Mouse (Mus musculus) embryonic facial prominence, embryonic 13.5 days (tissue): ENCODE measurements around the gene Pmepa1. TPM values are rescaled to one million over a fixed set of nuclear protein-coding genes. Genes with fewer than 3 reads are reported as not detected.

Experiments used
- ATAC-seq: fragments of 200-750 bp; cut with Nextera tagmentation; 2 replicates; pipeline ENCODE4 v1.8.0; 2017; ENCODE audit warnings: low read depth; ENCODE audit not compliant: insufficient number of reproducible peaks, insufficient read depth, low FRiP score, low TSS enrichment
- H3K27ac ChIP-seq: fragments of 300-500 bp; sonication (generic); 2 replicates; pipeline ENCODE4 v1.5.1; 2015; ENCODE audit warnings: moderate library complexity, mild to moderate bottlenecking, inconsistent platforms
- H3K27me3 ChIP-seq: fragments of 300-500 bp; sonication (generic); 2 replicates; pipeline ENCODE4 v1.6.1; 2015; ENCODE audit warnings: mild to moderate bottlenecking, inconsistent platforms
- H3K36me3 ChIP-seq: fragments of 300-500 bp; sonication (generic); 2 replicates; pipeline ENCODE4 v1.6.1; 2015; ENCODE audit warnings: mild to moderate bottlenecking, inconsistent platforms
- H3K4me1 ChIP-seq: fragments of 300-500 bp; sonication (generic); 2 replicates; pipeline ENCODE4 v1.6.1; 2015; ENCODE audit warnings: inconsistent platforms
- H3K4me2 ChIP-seq: fragments of 300-500 bp; sonication (generic); 2 replicates; pipeline ENCODE4 v1.6.1; 2015; ENCODE audit warnings: moderate library complexity, mild to moderate bottlenecking, inconsistent platforms
- H3K4me3 ChIP-seq: fragments of 300-500 bp; sonication (generic); 2 replicates; pipeline ENCODE4 v1.5.1; 2015; ENCODE audit warnings: mild to moderate bottlenecking, inconsistent platforms
- H3K9ac ChIP-seq: fragments of 300-500 bp; sonication (generic); 2 replicates; pipeline ENCODE4 v1.6.1; 2015; ENCODE audit warnings: mild to moderate bottlenecking, inconsistent platforms
- H3K9me3 ChIP-seq: fragments of 300-500 bp; sonication (generic); 2 replicates; pipeline ENCODE4 v1.6.1; 2016; ENCODE audit warnings: inconsistent platforms
- WGBS: fragments of 180-500 bp; shearing (Covaris S2); methylation state at CpG from one replicate; pipeline ENCODE4 v1.1.7; 2015; ENCODE audit warnings: mixed read lengths; 5-methylcytosine and 5-hydroxymethylcytosine counted together
- polyA plus RNA-seq: library from polyadenylated mRNA; unstranded; fragments of >200 nt; fragmentation: Nextera tagmentation; extraction: Ambion mirVana; gene quantifications from 2 replicates; pipeline ENCODE4 v1.2.1, GENCODE M21; 2015

The Pmepa1 gene
- polyA plus RNA-seq, 1 experiment from 2014 or later: 6.3 TPM

DNA sequence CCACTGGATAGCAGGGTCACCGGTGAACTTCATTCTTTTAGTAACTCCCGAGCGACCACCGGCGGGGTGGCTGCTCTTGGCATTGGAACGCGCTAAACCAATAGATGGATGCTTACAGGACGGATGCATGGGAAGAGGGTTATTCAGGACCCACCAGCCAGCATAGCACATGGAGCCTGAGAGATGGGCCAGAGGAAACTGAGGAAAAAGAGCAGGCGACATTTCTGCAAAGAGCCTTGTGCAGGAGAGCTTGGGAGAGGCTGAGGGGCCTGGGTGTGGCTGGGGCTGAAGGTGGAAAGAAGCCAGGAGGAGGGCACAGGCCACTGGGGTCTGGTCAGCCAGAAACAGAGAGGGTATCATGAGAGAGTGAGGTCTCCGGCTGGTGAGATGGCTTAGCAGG lies 93.0 kb downstream of the Pmepa1 start:
- ATAC-seq: no peak
- 87% methylated on average over 10 of the region's 10 CpGs for WGBS
- Histone ChIP-seq H3K4me2 (no peak overlapping the region), H3K4me1 (no peaks in the 10 kb centered on the region), H3K9ac (no peak overlapping the region), H3K9me3 (no peaks in the 10 kb centered on the region), H3K4me3 (no peak overlapping the region), H3K27me3 (peaks cover 6% of the 10 kb centered on the region; the same call in 1 of the 2 replicates), H3K27ac (no peak overlapping the region), H3K36me3 (no peaks in the 10 kb centered on the region)

DNA sequence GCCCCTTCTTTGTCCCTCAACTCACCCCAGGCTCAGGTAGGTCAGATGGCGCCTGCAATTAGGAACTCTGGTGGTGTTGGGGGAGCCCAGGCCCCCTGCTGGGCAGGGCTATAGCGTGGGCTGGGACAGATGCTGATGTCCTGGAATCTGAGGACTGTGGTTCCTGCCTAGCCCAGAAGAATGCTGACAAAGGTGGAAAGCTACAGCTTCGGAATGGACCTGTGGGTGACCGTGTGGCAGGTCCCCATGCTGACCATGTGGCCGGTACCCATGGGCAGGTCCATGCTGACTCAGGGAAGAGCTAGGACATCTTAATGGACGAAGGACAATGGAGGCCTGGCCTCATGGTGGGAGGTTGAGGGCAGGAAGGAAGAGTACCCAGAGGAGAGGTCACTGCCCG lies 93.5 kb downstream of the Pmepa1 start:
- peaks cover 10% of the 10 kb centered on the region; the same call in 1 of the 2 replicates for H3K27me3 ChIP-seq
- H3K9ac ChIP-seq: no peak overlapping the region
- H3K4me2 ChIP-seq: no peak overlapping the region
- no peak for ATAC-seq
- H3K9me3 ChIP-seq: no peaks in the 10 kb centered on the region
- H3K4me1 ChIP-seq: no peaks in the 10 kb centered on the region
- no peak overlapping the region for H3K4me3 ChIP-seq
- WGBS: 77% methylated on average over 7 of the region's 7 CpGs
- no peaks in the 10 kb centered on the region for H3K36me3 ChIP-seq
- no peak overlapping the region for H3K27ac ChIP-seq

DNA sequence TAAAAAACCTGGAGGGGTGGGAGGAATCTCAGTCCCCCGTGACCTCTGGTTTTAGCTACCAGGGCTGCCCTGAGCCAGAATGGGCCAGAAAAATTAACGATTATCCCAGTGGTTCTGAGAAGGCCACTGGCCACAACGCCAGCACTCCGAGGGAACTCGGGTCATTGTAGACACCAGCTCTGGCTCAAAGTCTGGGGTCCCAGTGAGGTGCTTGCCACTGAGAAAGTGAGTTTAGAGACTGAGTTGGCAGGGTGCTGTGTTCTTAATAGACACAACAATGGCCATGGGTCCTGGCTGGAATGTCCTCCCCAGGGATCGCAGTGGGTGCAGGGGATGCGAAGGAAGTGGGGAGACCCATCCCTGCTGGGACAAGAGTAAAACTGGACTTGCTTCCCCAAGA lies 94.4 kb downstream of the Pmepa1 start:
- Histone ChIP-seq H3K27me3 (peaks cover 13% of the 10 kb centered on the region; the same call in 1 of the 2 replicates), H3K9ac (no peak overlapping the region), H3K9me3 (no peaks in the 10 kb centered on the region), H3K4me2 (no peak overlapping the region), H3K4me1 (no peaks in the 10 kb centered on the region), H3K4me3 (no peak overlapping the region), H3K36me3 (no peaks in the 10 kb centered on the region), H3K27ac (no peak overlapping the region)
- no peak for ATAC-seq
- WGBS: 84% methylated on average over 7 of the region's 7 CpGs

DNA sequence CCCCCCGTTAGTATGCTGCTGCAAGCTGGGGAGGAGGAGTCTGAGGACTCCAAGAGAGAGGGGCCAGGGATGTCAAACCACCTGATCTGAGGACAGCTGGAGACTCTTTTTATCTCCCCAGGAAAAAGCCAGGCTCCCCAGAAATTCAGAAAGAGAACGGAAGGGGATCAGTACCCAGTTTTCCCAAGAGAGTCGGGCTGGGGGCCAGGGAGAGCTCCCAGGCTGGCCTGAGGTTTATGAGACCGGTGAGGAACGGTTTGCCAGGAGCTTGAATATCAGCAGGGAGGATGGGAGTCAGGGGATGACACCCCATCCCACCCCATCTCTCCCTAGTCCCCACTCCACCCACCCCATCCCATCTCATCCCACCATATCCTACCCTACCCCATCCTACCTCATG lies 94.8 kb downstream of the Pmepa1 start:
- peaks cover 13% of the 10 kb centered on the region; the same call in 1 of the 2 replicates for H3K27me3 ChIP-seq

DNA sequence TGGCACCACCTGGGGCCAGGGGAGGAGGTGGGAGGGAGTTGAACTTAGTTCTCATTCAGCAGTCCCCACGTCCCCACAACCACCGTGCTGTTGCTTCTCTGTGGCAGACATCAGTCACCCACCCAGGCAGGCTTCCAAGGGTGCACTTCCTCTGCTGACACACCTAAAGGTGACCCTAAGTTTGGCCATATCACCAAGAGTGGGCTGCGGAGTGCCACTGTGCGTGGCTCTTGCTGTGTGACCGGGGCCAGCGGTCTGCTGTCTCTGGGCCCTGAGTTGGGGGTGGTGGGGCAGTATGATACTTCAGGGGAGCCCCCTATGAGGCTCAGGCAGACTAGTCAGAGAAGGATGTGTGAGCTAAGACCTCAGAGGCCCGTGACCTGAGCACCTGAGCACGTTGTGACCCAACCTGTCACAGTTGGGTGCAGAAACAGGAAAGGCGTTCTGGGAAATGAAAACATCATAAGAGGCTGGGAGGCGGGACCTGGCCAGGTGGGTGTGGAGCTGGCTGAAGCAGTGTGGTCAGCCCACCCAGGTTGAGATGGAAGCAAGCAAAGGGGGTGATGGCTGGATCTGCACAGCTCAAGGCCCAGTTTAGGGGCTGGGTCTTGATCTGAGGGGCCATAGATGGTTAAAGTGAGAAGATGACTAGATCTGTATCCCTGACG lies 95.5 kb downstream of the Pmepa1 start:
- Histone ChIP-seq H3K36me3 (no peaks in the 10 kb centered on the region), H3K9me3 (no peaks in the 10 kb centered on the region), H3K4me1 (no peaks in the 10 kb centered on the region), H3K4me2 (no peak overlapping the region), H3K9ac (no peak overlapping the region), H3K27ac (no peak overlapping the region), H3K27me3 (peaks cover 13% of the 10 kb centered on the region; the same call in 1 of the 2 replicates), H3K4me3 (no peak overlapping the region)
- ATAC-seq: no peak; the same call in 1 of the 2 replicates
- WGBS: 88% methylated on average over 11 of the region's 11 CpGs

More for the DNA sequence above, 94.8 kb downstream of the Pmepa1 start:
- WGBS: 67% methylated on average over 4 of the region's 5 CpGs
- Histone ChIP-seq H3K4me2 (no peak overlapping the region), H3K9ac (no peak overlapping the region), H3K36me3 (no peaks in the 10 kb centered on the region), H3K4me3 (no peak overlapping the region), H3K9me3 (no peaks in the 10 kb centered on the region), H3K27ac (no peak overlapping the region), H3K4me1 (no peaks in the 10 kb centered on the region)
- ATAC-seq: no peak

DNA sequence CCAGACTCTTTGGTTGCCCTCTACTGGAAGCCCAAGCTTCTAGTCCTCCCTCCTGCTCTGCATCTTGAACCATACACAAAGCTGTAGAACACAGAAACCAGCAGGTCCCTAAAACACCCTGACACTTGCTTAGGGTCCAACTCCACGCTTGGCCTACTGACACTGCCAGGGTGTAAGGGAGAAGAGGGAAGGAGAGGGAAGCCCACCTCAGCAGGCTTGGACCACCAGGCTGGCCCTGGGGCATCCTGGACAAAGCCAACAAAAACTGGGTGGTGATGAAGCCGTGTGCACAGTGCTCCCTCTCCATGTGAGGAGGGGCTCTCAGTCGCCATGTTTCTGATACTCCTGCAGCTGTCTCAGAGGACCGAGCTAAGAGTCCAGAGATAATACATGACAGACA lies 96.3 kb downstream of the Pmepa1 start:
- Histone ChIP-seq H3K27ac (no peak overlapping the region), H3K9ac (no peak overlapping the region), H3K9me3 (no peaks in the 10 kb centered on the region), H3K36me3 (no peaks in the 10 kb centered on the region), H3K27me3 (peaks cover 12% of the 10 kb centered on the region; the same call in 1 of the 2 replicates), H3K4me1 (no peaks in the 10 kb centered on the region), H3K4me2 (no peak overlapping the region), H3K4me3 (no peak overlapping the region)
- WGBS: 75% methylated on average over 4 of the region's 4 CpGs
- ATAC-seq: no peak

DNA sequence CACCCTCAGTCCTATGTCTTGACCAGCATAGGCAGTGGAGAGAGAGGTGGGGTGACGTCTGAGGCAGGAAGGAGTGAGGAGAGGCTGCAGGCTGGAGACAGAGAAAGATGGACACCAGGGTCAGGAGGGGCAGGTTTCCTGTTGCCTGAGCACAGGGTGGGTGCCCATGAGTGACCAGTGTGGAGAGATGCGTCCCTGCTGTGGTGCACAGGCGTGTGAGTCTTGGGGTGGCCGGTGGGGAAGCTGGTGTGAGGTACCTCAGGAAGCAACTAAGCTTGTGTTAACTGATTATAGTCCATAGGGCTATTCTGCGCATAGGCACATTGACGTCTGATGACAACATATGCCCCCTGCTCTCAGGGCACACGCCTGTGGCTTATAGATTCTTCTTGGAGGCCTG lies 97.3 kb downstream of the Pmepa1 start:
- Histone ChIP-seq H3K9me3 (no peaks in the 10 kb centered on the region), H3K27me3 (0 out of 2 replicates have a peak, but pooled peaks cover 7% of the 10 kb centered on the region), H3K36me3 (no peaks in the 10 kb centered on the region), H3K9ac (no peak overlapping the region), H3K27ac (no peak overlapping the region), H3K4me2 (no peak overlapping the region), H3K4me1 (peaks cover 8% of the 10 kb centered on the region), H3K4me3 (no peak overlapping the region)
- WGBS: 83% methylated on average over 7 of the region's 7 CpGs
- ATAC-seq: no peak

DNA sequence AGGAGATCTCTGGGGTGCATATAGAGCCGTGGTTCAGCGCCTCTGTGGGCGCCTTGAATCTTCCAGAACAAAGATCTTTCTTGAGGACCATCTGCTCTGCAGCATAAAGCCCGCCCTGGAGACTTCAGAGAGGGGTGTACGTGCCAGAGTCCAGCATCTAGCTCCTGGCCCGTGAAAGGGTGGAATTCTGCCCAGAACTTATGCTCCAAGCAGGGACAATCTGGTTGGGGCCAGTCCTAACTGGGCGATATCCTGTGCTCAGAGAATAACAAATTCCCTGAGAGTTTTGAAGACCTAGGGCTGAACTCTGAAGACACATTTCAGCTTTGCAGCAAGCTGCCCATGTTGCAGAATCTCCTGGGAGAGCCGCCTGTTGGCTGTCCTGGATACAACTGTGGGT lies 98.4 kb downstream of the Pmepa1 start:
- WGBS: 82% methylated on average over 8 of the region's 8 CpGs
- Histone ChIP-seq H3K4me2 (no peak overlapping the region), H3K9me3 (no peaks in the 10 kb centered on the region), H3K4me1 (peaks cover 14% of the 10 kb centered on the region), H3K27ac (no peak overlapping the region), H3K36me3 (no peaks in the 10 kb centered on the region), H3K27me3 (0 out of 2 replicates have a peak, but pooled peaks cover 7% of the 10 kb centered on the region), H3K9ac (no peak overlapping the region), H3K4me3 (no peak overlapping the region)
- ATAC-seq: no peak

DNA sequence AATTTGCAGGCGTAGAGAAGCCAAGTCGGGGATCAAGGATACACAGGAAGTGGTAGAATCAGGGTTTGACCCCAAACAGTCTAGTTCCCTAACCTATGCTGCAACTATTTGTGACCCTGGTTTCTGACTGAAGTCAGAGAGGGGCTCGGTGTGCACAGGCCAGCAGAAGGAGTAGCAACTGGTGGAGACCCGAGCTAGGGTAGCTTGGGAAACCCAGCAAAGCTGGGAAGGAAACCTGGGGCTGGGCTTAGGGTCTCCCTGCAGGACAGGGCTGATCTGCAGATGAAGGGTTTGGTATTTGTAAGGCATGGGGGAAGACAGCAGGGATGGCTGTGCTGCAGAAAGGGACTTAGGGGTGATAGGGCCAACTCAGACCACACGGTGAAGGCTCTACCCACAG lies 98.9 kb downstream of the Pmepa1 start:
- H3K27ac ChIP-seq: no peak overlapping the region
- no peaks in the 10 kb centered on the region for H3K36me3 ChIP-seq
- no peak overlapping the region for H3K9ac ChIP-seq
- H3K4me2 ChIP-seq: no peak overlapping the region
- no peak overlapping the region for H3K4me3 ChIP-seq
- 0 out of 2 replicates have a peak, but pooled peaks cover 10% of the 10 kb centered on the region for H3K27me3 ChIP-seq
- ATAC-seq: no peak
- H3K9me3 ChIP-seq: no peaks in the 10 kb centered on the region
- H3K4me1 ChIP-seq: peaks cover 19% of the 10 kb centered on the region
- 72% methylated on average over 5 of the region's 5 CpGs for WGBS

DNA sequence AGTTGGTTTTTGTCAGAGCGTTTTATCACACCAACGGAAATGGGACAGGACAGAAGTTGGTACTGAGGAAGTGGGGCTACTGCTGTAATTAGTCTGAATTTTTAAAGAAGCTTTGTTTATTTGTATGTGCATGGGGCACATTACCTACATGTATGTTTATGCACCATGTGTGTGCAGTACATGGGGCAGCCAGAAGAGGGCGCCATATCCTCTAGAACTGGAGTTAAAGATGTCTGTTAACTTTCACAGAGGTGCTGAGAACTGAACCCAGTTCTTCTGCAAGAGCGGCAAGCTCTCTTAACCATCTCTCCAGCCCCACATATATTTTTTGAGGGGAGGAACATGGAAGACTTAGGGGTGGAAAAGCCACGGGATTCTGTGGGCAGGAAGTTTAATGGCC lies 100.6 kb downstream of the Pmepa1 start:
- H3K27ac ChIP-seq: no peak overlapping the region
- no peak for ATAC-seq
- H3K27me3 ChIP-seq: peaks cover 24% of the 10 kb centered on the region
- no peak overlapping the region for H3K4me2 ChIP-seq
- H3K9me3 ChIP-seq: no peaks in the 10 kb centered on the region
- WGBS: 89% methylated on average over 5 of the region's 5 CpGs
- no peaks in the 10 kb centered on the region for H3K36me3 ChIP-seq
- H3K9ac ChIP-seq: no peak overlapping the region
- no peak overlapping the region for H3K4me3 ChIP-seq
- H3K4me1 ChIP-seq: peaks cover 37% of the 10 kb centered on the region

DNA sequence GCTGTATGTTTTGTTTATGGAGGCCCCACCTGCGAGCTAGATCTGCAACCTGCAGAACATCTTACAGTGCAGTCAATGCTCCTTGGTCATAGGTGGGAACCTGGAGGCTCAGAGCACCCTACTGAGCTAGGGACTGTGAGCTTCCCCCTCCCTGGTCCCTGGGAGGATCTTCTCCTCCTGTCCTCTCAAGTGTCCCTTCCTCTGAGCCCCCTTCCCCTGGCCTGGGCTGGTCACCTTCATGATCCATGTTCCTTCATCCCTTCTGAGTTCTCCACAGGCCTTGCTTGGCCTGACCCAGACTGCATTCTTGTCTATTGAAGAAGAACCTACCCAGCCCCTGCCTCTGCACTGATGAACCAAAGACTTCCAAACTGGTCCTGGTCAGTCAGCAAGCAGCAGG lies 101.8 kb downstream of the Pmepa1 start:
- Histone ChIP-seq H3K4me2 (peak overlapping the region; percentile 61), H3K36me3 (no peaks in the 10 kb centered on the region), H3K4me3 (peak overlapping the region; percentile 38; the same call in 1 of the 2 replicates), H3K27me3 (peaks cover 33% of the 10 kb centered on the region), H3K9ac (no peak overlapping the region), H3K27ac (peak overlapping the region; percentile 98), H3K9me3 (no peaks in the 10 kb centered on the region), H3K4me1 (peaks cover 37% of the 10 kb centered on the region)
- WGBS: 39% methylated on average over 1 of the region's 1 CpGs
- no peak for ATAC-seq
